Mouse (Mus musculus) neural tube, embryonic 15.5 days (tissue): Measurements from ENCODE around the gene Hsd11b1. TPM values are rescaled to one million over a fixed set of nuclear protein-coding genes. Genes with fewer than 3 reads are reported as not detected.
"Not testable (repeated sequence)": the region's sequence is repeated elsewhere in the genome, so short reads cannot be mapped to it uniquely, and the experiment has no call there.

Experiments
- ATAC-seq: fragments of 200-750 bp; cut with Nextera tagmentation; 2 replicates; pipeline ENCODE4 v1.8.0; 2017; ENCODE audit warnings: mild to moderate bottlenecking, moderate TSS enrichment, moderate library complexity; ENCODE audit not compliant: low FRiP score
- H3K27ac ChIP-seq: fragments of 300-500 bp; sonication (generic); replicated peaks from 2 replicates; pipeline ENCODE4 v1.5.1; 2015; ENCODE audit warnings: mild to moderate bottlenecking, inconsistent platforms
- H3K27me3 ChIP-seq: fragments of 300-500 bp; sonication (generic); replicated peaks from 2 replicates; pipeline ENCODE4 v1.6.1; 2015; ENCODE audit warnings: inconsistent platforms
- H3K36me3 ChIP-seq: fragments of 300-500 bp; sonication (generic); 2 replicates; pipeline ENCODE4 v1.6.1; 2015; ENCODE audit warnings: inconsistent platforms
- H3K4me1 ChIP-seq: fragments of 300-500 bp; sonication (generic); 2 replicates; pipeline ENCODE4 v1.6.1; 2015; ENCODE audit warnings: inconsistent platforms
- H3K4me2 ChIP-seq: fragments of 300-500 bp; sonication (generic); 2 replicates; pipeline ENCODE4 v1.6.1; 2015; ENCODE audit warnings: inconsistent platforms, mild to moderate bottlenecking, moderate library complexity
- H3K4me3 ChIP-seq: fragments of 300-500 bp; sonication (generic); replicated peaks from 2 replicates; pipeline ENCODE4 v1.5.1; 2015; ENCODE audit warnings: mild to moderate bottlenecking, inconsistent platforms
- H3K9ac ChIP-seq: fragments of 300-500 bp; sonication (generic); replicated peaks from 2 replicates; pipeline ENCODE4 v1.6.1; 2015; ENCODE audit warnings: mild to moderate bottlenecking, inconsistent platforms
- H3K9me3 ChIP-seq: fragments of 300-500 bp; sonication (generic); replicated peaks from 2 replicates; pipeline ENCODE4 v1.6.1; 2016; ENCODE audit warnings: inconsistent platforms
- WGBS: fragments of 180-500 bp; shearing (Covaris S2); methylation state at CpG from one replicate; pipeline ENCODE4 v1.1.7; 2015; ENCODE audit warnings: mixed read lengths; 5-methylcytosine and 5-hydroxymethylcytosine counted together
- polyA plus RNA-seq: library from polyadenylated mRNA; unstranded; fragments of >200 nt; fragmentation: Nextera tagmentation; extraction: Ambion mirVana; gene quantifications from 2 replicates; pipeline ENCODE4 v1.2.1, GENCODE M21; 2015

The Hsd11b1 gene
- polyA plus RNA-seq, 1 experiment from 2014 or later, result 0.36 TPM

DNA sequence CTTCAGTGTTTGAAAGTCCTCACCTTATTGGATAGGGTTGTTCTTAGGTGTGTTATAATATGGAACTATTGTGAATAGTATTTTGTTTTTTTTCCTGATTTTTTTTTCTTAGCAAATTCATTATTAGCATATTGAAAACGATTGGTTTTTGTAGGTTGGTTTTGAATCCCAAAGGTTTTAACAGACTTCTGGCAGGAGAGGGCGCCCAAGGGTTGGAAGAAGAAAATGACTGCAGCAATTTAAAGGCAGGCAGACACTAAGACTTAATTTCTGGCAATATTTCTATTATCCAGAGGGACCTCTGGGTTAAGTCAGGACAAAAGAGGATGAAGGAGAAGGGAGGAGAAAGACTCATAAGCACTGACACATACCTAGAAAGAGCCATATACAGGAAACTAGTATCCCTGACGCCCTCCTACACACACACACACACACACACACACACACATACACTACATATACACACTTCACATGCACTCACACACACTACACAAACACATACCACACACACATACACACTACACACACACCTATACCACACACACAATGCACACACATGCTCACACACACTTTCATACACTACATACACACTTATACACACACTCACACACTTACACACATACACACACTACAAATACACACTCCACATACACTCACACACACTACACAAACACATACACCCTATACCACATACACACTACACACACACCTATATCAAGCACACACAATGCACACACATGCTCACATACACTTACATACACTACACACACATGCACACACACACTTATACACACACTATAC, 8.2 kb downstream of the Hsd11b1 start:
- H3K4me3 ChIP-seq, result no peak overlapping the region
- 29% methylated on average over 3 of the region's 3 CpGs for WGBS

DNA sequence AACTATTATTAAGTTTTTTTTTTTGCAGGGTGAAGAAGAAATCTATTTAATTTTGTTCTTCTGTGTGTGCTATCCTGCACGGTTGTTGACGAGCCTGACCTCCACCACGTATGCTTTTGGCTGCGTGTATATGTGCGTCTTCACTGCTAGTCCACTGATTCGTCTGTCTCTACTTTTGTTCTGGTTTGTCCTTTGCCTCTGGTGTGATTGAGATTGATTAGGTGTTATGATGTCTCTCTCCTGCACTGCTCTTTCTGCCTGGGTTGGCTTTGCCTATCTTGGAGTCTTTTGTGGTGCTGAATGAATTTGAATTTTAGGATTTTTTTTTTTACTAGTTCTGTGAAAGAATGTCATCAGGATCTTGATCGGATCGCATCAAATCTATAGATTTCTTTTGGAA, 8.8 kb downstream of the Hsd11b1 start:
- no peak overlapping the region for H3K4me2 ChIP-seq
- no peaks in the 10 kb centered on the region for H3K9me3 ChIP-seq
- peaks cover 8% of the 10 kb centered on the region for H3K4me1 ChIP-seq
- 65% methylated on average over 8 of the region's 8 CpGs for WGBS
- ATAC-seq, result no peak
- no peak overlapping the region for H3K9ac ChIP-seq
- H3K36me3 ChIP-seq, result no peaks in the 10 kb centered on the region
- no peak overlapping the region for H3K4me3 ChIP-seq
- no peaks in the 10 kb centered on the region for H3K27me3 ChIP-seq
- H3K27ac ChIP-seq, result no peak overlapping the region

More for the DNA sequence above, 8.2 kb downstream of the Hsd11b1 start:
- no peak overlapping the region for H3K4me2 ChIP-seq
- peak overlapping the region; percentile 34; the same call in 1 of the 2 replicates for H3K9ac ChIP-seq
- H3K27ac ChIP-seq, result no peak overlapping the region
- no peaks in the 10 kb centered on the region for H3K27me3 ChIP-seq
- peaks cover 8% of the 10 kb centered on the region for H3K4me1 ChIP-seq
- H3K36me3 ChIP-seq, result no peaks in the 10 kb centered on the region
- peak; percentile 31; the same call in 1 of the 2 replicates for ATAC-seq
- no peaks in the 10 kb centered on the region for H3K9me3 ChIP-seq

DNA sequence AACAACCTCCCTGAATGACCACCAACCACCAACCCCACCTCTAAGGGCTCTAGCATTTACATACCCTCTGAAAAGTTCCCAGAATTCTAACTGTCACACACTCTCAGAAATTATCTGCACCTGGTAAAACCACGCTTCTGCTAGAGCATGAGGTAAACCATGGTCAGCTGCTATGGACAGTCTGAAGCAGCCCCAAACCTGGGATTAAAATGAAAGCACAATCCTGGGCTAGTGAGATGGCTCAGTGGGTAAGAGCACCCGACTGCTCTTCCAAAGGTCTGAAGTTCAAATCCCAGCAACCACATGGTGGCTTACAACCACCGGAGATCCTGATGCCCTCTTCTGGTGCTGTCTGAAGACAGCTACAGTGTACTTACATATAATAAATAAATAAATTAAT, 10.0 kb downstream of the Hsd11b1 start:
- H3K4me3 ChIP-seq, H3K27ac ChIP-seq, H3K9me3 ChIP-seq, H3K9ac ChIP-seq, H3K36me3 ChIP-seq, H3K4me1 ChIP-seq, H3K4me2 ChIP-seq, ATAC-seq, H3K27me3 ChIP-seq: not testable (repeated sequence)
- WGBS, result 75% methylated on average over 3 of the region's 3 CpGs

DNA sequence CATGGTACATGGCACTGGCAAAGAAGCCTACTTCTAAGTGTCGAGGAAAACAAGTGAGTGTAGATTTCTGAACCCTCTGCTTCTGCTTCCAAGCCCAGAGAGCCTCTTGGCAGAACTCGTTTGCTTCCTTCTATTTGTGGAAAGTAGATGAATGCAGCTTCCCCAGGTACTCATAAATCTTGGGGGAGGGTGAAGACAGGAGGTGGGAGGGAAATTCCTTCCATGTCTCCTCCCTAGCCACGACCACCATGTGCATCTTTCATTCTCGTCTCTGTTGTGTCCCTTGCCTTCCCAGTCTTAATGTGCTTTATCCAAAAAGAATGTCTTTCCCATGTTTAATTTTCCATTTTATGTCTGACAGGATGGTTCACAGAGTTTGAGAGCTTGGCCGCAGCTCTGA, 11.3 kb downstream of the Hsd11b1 start:
- no peak for ATAC-seq
- WGBS, result 23% methylated on average over 5 of the region's 5 CpGs
- Histone ChIP-seq H3K4me2 (peak overlapping the region; percentile 5; the same call in 1 of the 2 replicates), H3K9ac (no peak overlapping the region), H3K9me3 (no peaks in the 10 kb centered on the region), H3K27me3 (no peaks in the 10 kb centered on the region), H3K27ac (peak overlapping the region; percentile 38; the same call in 1 of the 2 replicates), H3K4me1 (peaks cover 8% of the 10 kb centered on the region), H3K4me3 (no peak overlapping the region), H3K36me3 (no peaks in the 10 kb centered on the region)

DNA sequence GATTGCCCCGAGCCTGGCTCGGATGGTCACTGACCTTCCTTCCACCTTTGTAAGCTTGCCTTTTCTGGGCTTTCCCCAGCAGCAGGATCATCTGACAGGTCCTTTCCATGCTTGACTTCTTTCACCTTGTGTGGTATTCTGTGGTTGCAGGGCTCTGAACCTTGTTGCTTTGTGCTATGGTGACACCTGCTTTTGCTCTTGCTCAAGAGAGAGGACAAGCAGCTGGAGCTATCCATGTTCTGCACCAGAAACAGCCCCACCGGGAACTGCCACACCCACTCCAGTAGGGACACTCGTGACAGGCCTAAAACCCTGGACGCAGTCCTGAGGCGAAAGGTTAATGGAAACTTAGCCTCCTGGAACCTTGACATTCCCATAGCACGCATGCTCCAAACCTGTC, 12.5 kb downstream of the Hsd11b1 start:
- H3K4me3 ChIP-seq, result no peak overlapping the region
- H3K4me1 ChIP-seq, result peaks cover 8% of the 10 kb centered on the region
- H3K9me3 ChIP-seq, result no peaks in the 10 kb centered on the region
- H3K27me3 ChIP-seq, result no peaks in the 10 kb centered on the region
- no peak overlapping the region for H3K4me2 ChIP-seq
- H3K9ac ChIP-seq, result no peak overlapping the region
- H3K27ac ChIP-seq, result no peak overlapping the region
- no peaks in the 10 kb centered on the region for H3K36me3 ChIP-seq
- 84% methylated on average over 7 of the region's 7 CpGs for WGBS
- no peak for ATAC-seq

DNA sequence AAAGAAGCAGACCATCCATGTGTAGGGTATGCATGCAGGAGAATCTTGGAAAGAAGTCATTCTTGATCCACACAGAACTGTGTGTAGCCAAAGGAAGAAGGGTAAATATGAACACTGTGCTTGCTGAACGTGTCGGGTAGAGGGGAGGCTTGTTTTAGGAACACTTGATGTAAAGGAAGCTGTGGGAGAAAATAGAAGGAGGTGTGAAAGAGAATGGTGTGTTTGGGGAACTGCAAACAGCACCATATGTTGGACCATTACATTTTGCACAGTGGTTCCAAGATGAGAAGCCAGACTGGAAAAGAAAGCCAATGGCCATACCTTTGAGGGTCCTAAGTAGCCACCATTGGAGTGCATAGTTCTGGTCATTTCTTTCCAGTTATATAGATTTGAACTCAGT, 13.8 kb downstream of the Hsd11b1 start:
- Histone ChIP-seq H3K9ac (no peak overlapping the region), H3K27me3 (no peaks in the 10 kb centered on the region), H3K36me3 (no peaks in the 10 kb centered on the region), H3K4me3 (no peak overlapping the region), H3K4me2 (no peak overlapping the region), H3K4me1 (peaks cover 8% of the 10 kb centered on the region), H3K9me3 (no peaks in the 10 kb centered on the region), H3K27ac (no peak overlapping the region)
- 94% methylated on average over 2 of the region's 2 CpGs for WGBS
- no peak for ATAC-seq

DNA sequence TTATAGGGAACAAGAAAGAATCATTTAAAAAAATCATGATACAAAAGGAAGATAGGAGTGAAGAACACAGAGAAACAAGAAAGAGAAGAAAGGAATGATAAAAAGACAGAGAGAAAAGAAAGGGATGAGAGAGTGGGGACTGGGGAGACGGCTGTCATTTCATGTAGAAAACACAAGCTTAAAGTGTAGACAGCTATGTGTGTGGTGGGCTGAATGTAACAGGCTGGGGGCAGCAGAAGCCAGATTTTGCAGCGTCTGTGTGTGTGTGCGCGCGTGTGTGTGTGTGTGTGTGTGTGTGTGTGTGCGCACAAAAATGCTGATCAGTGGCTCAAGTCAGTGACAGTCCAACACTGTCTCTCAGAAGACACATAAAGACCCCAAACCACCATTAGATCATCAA, 19.6 kb downstream of the Hsd11b1 start:
- no peaks in the 10 kb centered on the region for H3K9me3 ChIP-seq
- H3K36me3 ChIP-seq, result no peaks in the 10 kb centered on the region
- no peak overlapping the region for H3K4me2 ChIP-seq
- H3K4me3 ChIP-seq, result no peak overlapping the region
- H3K4me1 ChIP-seq, result no peaks in the 10 kb centered on the region
- no peak overlapping the region for H3K9ac ChIP-seq
- ATAC-seq, result no peak
- WGBS, result 88% methylated on average over 6 of the region's 6 CpGs
- no peaks in the 10 kb centered on the region for H3K27me3 ChIP-seq
- H3K27ac ChIP-seq, result no peak overlapping the region

DNA sequence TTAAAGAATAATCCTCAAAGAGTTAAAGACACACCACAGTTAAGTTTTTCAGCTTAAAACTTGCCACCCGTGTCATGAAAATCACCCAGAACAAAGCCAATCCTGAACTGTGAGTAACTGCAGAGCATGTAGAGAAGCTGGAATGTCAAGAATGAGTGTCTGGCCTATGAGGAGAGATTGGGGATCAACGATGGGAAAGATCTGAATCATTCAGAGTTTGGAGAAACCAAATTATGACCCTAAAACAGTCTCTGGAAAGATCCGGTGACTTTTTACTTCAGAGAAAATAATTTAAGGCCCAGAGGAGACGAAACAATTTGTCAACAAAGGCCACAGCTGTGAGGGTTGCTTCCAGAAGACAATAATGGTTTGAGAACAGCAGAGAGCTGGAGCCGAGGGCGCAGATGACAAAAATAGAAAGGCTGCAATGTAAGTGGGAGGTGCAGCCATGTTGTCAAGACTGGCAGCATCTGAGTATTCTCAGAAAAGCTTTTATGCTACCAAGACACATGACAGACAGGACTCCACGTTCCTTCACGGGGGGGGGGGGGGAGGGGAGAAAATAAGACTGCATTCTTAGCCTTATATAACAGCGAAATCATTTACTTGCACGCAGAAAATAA, 20.2 kb downstream of the Hsd11b1 start:
- Histone ChIP-seq H3K9ac (no peak overlapping the region), H3K4me3 (no peak overlapping the region), H3K27me3 (no peaks in the 10 kb centered on the region), H3K27ac (no peak overlapping the region), H3K9me3 (no peaks in the 10 kb centered on the region), H3K36me3 (no peaks in the 10 kb centered on the region), H3K4me1 (no peaks in the 10 kb centered on the region), H3K4me2 (no peak overlapping the region)
- ATAC-seq, result no peak
- WGBS, result 51% methylated on average over 10 of the region's 10 CpGs

DNA sequence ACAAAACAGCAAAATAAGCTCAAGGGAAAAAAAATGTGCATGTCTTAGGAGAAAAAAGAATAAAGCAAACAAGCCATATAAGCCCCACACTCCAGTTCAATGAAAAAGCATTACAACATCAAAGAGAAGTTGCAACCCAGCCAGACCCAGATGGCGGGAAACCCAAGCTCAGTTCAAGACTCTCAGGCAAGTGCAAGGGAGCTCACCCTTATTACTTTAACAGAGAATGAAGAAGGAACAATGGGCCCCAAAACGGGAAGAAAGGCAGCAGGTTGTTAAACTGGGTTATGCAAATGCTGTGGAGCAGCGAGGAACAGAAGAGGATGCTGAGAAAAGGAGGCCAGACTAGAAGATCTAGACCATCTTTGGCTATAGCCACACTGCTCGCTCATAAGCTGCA, 21.0 kb downstream of the Hsd11b1 start:
- 47% methylated on average over 4 of the region's 4 CpGs for WGBS
- no peaks in the 10 kb centered on the region for H3K4me1 ChIP-seq
- no peak overlapping the region for H3K4me2 ChIP-seq
- H3K9me3 ChIP-seq, result no peaks in the 10 kb centered on the region
- no peak for ATAC-seq
- no peaks in the 10 kb centered on the region for H3K27me3 ChIP-seq
- no peak overlapping the region for H3K27ac ChIP-seq
- H3K36me3 ChIP-seq, result no peaks in the 10 kb centered on the region
- no peak overlapping the region for H3K4me3 ChIP-seq
- no peak overlapping the region for H3K9ac ChIP-seq

DNA sequence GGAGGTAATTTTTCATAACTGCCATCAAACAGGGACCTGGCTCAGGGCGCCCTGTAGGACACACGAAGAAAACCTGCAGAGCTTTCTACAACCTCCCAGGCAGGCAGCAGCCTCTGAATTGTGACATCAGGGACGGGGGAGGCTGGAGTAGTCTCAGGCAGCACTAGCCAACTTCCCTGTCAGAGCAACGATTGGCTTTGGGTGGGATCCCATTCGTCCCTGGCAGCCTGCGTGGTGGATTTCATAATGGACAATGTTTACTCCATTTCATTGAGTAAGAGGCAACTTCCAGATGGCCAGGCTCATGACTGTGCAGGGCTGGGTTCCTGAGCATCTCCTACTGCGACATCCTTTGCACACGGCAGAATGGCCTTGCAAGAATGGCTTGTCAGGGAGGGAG, 21.6 kb downstream of the Hsd11b1 start:
- WGBS, result 70% methylated on average over 8 of the region's 8 CpGs
- no peaks in the 10 kb centered on the region for H3K27me3 ChIP-seq
- no peak for ATAC-seq

DNA sequence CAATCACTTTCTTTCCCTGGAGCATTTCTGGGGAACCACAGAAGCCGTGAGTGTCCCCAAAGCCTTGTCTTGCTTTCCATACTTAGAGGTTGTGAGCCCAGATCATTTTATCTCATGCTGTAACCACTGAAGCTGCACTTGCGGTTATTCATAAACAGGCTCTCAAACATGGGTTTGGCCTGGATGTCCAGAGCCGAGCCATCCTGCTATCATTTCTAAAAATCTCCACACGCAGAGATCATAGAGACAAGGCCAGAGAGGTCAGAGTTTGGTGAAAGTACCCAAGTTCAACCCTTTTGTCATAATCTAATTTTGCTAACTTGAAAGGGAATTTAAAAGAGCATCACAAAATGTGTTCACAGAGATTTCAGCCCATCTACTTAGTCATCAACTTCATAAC, 22.4 kb downstream of the Hsd11b1 start:
- Histone ChIP-seq H3K4me2 (no peak overlapping the region), H3K9ac (no peak overlapping the region), H3K4me3 (no peak overlapping the region), H3K9me3 (no peaks in the 10 kb centered on the region), H3K4me1 (no peaks in the 10 kb centered on the region), H3K36me3 (no peaks in the 10 kb centered on the region), H3K27me3 (no peaks in the 10 kb centered on the region), H3K27ac (no peak overlapping the region)
- 90% methylated on average over 4 of the region's 4 CpGs for WGBS
- ATAC-seq, result no peak

More for the DNA sequence above, 21.6 kb downstream of the Hsd11b1 start:
- no peak overlapping the region for H3K27ac ChIP-seq
- no peak overlapping the region for H3K4me3 ChIP-seq
- no peaks in the 10 kb centered on the region for H3K36me3 ChIP-seq
- H3K9ac ChIP-seq, result no peak overlapping the region
- H3K4me2 ChIP-seq, result no peak overlapping the region
- H3K4me1 ChIP-seq, result no peaks in the 10 kb centered on the region
- H3K9me3 ChIP-seq, result no peaks in the 10 kb centered on the region

DNA sequence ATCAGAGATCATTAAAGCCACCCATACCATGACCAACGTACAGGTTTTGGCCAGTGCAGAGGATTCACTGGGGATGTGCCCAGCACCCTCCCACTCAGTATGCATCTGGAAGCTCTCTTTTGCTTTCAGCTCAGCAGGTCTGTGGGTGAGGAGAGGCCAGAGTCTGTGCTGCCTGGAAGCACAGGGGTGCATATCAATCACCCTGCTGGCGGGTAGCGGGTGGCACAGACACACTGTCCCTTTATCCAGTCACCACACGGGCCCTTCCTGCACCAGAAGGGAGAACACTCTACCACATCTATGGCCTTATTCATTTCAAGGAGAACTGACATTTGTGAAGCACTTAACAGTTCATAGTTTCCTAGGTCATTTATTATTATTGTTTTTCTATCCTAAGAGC, 25.4 kb downstream of the Hsd11b1 start:
- WGBS, result 53% methylated on average over 4 of the region's 4 CpGs
- Histone ChIP-seq H3K9ac (no peak overlapping the region), H3K36me3 (no peaks in the 10 kb centered on the region), H3K4me2 (no peak overlapping the region), H3K9me3 (no peaks in the 10 kb centered on the region), H3K27me3 (no peaks in the 10 kb centered on the region), H3K4me3 (no peak overlapping the region), H3K27ac (no peak overlapping the region), H3K4me1 (no peaks in the 10 kb centered on the region)
- no peak for ATAC-seq
